Mouse (Mus musculus) lung, postnatal 10 days (tissue): ENCODE results near the gene Agpat3.
A peak's percentile ranks its signal among the peaks of the same experiment; 100 is the strongest.

Source experiments
- DNase-seq: peaks from one replicate; pipeline ENCODE4 v3.0.0; 2021

The Agpat3 gene

DNA sequence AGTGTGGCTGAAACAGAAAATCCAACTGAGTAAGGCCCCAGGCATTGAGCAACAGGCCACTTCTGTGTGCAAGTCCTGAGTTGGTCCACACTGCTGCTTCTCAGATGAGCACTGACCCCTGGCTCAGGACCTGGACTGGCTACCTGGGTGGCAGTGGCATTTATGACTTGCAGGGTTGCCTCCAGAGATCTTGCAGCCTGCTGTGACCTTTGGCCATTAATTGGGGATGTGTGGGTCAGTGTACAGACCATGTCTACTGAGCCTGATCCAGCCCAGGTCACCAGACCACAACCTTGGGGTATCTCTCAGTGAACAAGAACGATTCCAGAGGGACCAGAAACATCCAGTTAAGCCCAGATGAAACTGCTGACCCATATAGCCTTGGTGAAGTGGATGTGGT, 58.7 kb downstream of the Agpat3 start:
- no peak for DNase-seq

DNA sequence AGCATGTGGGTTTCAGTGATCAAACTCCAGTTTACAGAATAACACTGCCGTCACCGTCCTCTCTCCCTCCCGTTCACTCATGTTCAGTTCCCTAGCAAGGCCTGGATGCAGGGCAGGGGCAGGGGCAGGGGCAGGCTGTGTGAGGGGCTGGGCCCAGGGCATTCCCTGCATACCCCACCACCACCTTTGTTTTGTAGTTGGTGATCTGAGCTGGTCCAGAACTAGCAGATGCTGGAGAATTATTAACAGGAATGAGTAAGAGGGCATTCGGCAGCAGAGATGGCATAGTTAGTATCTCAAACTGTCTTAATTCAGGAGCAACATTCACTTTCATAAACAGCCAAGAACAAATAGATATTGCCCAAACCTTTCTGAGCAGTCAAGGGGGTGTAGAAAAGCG, 59.9 kb downstream of the Agpat3 start:
- no peak for DNase-seq

GRCm38 (mm10) chr10:78290730-78291535, 61.4 kb downstream of the Agpat3 start:
- DNase-seq = no peak

DNA sequence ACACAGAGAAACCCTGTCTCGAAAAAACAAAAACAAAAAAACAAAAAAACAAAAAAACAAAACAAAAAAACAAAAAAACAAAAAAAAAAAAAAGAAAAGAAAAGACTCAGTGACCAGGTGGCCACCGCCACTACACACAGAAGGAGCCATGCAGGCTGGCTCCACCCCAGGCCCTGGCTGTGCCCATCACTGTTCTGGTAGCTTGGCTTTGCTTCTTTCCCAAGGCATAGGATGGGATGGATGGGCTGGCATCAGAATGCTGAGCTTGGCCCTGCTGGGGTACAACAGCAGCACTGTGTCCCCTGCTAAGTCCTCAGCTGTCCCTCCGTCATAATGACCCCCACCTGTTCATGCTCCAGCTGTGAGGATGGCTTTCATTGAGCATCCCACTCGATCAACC, 63.4 kb downstream of the Agpat3 start:
- no peak for DNase-seq

DNA sequence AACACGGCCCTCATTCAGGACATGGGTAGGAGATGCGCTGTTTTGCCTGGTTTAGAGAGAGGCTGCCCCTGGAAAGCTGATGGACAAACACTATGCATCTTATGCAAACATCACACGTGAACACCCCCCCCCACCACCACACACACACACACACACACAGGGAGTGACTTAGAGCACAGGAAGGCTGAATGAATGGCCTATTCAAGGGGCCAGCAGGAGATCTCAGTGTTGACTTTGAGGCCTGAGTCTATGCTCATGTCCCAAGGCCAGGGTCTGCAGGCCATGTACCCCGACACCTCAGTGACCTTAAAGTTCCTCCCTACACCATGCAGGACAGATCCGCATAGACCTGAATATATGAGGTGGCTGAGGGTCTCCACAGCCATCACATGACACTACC, 64.2 kb downstream of the Agpat3 start:
- no peak for DNase-seq

DNA sequence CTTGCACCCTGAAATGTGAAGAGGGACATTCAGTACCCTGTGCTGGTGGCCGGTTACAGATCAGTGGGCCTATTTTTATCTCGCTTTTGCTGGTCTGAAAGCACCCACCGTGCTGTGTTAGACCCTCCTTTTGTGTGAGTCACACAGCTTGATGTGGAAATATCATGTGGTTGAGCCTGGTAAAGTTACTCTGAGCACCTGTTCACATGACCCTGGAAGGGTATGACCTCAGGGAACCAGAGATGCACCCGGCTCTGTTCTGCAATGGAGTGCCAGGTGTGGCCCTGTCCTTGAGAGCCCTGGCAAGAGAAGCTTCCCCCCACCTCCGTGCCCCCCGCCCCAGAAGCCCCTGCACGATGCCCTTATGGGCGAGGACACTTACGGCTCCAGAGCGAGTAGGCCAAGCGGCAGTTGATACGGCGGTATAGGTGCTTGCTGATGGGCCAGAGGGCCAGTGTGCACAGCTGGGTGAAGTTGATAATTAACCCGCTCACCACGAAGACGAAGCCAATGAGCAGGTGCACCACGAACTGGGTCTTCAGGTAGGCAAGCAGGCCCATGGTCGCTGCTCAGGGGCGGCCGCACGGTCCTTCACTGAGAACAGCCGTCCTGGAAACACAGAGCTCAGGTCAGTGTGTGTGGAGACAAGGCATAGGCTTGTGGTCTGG, 64.7 kb downstream of the Agpat3 start:
- DNase-seq = no peak

DNA sequence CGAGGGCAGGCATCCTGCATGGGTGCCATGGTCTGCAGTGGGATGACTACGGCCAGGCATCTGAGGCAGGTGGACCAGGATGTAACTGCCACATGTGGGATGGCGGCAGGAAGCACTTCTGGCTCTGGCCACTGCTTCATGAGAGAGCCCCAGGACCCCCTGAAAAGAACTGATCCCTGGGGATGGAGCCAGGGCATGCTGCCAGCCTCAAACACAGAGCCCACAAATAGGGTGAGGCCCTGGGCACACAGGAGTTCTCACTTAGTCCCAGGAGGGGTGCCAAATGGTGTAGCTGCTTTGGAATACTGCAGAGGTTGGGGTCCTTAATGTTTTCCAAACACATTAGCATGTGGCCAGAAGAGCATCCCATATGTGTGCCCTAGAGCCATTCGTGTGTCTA, 66.3 kb downstream of the Agpat3 start:
- no peak for DNase-seq

DNA sequence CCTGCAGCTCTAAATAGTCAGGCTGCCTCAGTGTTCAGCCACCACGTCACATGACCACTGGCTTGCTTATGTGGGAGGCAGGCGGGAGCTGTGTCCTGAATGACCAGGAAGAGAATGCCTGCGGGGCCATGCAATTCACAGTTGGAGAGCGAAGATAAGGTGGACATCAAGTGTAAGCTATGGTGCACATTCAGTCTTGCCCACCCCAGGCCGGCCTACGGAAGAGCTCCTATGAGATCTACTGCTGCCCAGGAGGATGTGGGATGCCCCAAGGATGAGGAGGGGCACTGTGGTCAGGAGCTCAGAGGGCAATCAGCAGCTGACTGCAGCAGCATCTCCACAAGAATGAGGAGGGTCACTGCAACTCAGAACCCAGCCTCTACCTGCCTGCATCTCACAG, 66.9 kb downstream of the Agpat3 start:
- no peak for DNase-seq

DNA sequence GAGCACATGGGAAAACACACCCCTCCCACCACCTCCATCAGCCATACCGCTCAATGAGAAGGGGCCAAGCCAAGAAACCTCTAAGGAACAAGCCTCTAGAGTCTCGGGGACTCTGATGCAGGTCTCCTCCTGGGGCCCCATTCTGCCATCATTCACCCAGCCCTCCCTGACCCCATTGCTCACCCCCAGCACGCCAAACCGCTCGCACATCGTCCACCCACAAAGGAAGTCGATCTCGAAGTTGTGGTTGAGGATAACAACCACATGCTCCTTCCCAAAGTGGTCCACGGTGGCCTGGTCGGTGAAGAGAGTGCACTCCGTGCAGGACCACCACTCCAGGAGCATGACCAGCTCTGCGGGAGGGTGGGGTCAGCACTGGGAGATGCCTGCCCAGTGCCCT, 67.5 kb downstream of the Agpat3 start:
- no peak for DNase-seq

DNA sequence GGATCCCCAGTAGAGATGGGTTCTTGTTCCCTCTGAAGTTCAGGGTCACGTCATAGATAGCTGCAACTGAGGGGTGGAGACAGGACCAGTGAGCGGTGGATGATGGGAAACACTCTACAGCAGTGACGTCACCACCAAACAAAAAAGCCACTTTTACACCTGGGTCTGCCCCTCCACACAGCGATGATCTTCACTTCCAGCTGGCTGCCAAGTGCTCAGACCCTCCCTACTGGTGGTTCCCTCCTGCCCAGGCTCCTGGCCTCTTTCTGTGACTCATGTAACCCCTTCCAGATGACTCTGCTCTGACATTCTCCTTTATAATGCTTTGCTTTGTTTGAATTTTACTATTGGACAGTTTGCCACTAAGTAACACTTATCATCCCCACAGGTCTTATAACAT, 69.9 kb downstream of the Agpat3 start:
- DNase-seq = no peak

- no peak for DNase-seq
These were observed 71.8 kb downstream of the Agpat3 start for GRCm38 (mm10) chr10:78280486-78280885.

DNA sequence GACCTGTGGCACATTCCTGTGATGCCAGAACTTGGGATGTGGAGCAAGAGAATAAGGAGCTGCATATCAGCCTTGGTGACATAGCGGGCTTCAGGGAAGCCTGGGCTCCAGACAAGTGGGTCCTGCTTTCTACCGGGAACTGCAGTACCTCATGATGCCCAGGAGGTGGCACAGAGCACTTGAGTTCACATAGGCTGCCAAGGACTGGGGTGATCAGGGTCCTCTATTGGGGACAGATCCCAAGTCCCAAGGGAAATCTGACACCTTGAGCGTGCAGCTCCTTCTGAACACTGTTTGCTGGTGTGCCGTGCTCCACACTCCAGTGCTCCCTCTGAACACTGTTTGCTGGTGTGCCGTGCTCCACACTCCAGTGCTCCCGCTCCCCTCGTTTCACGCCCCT, 73.1 kb downstream of the Agpat3 start:
- peak; percentile 71 for DNase-seq

DNA sequence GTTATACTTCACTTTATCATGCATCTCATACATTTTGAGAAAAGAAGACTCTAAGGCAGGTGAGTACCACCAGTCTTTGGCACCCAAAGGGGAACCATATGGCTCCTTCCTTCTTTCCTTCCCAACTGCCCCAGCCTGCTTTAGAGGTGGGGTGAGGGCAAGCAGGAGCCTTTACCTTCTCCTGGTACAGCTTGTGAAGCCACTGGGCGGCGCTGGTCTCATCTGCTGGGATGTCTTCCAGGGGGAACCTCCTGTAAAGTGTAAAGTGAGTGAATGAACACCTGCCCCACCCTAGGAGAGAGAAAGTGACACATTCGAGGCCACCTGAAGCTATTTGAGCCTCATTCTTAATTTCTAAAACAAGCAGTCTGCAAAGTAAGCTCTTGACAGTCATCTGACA, 74.5 kb downstream of the Agpat3 start:
- DNase-seq = no peak

DNA sequence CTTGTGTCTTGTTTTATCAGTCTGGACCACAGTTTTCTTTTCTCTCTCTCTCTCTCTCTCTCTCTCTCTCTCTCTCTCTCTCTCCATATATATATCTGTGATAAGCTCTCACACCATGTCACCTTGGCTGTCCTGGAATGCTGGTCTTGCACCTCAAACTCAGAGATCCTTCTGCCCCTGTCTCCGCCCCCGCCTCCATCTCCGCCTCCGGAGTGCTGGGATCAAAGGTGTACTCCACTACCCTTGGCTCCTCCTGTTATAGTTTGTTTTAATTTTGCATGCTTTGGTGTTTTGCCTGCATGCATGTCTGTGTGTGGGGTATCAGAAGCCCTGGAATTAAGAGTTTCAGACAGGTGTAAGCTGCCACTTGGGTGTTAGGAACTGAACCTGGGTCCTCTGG, 76.0 kb downstream of the Agpat3 start:
- DNase-seq = no peak

DNA sequence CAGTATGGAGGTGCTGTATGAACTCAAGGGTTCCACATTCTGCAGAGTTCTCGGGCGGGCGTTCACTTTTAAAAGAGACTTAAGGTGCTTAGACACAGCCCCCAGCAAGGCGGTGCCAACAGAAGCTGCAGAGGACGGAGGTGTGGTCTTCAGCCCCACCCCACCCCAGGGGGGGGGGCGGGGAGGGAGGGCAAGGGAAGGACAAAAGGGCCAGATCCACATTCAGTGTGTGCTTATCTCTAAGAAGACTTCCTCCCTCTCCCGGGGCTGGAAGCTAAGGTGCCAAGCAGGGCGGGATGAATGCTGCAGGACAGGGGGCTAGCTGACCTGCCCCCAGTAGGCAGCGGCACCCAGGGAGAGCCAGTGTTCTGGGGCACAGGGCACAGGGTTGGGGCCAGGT, 79.4 kb downstream of the Agpat3 start:
- peak; percentile 26 for DNase-seq

DNA sequence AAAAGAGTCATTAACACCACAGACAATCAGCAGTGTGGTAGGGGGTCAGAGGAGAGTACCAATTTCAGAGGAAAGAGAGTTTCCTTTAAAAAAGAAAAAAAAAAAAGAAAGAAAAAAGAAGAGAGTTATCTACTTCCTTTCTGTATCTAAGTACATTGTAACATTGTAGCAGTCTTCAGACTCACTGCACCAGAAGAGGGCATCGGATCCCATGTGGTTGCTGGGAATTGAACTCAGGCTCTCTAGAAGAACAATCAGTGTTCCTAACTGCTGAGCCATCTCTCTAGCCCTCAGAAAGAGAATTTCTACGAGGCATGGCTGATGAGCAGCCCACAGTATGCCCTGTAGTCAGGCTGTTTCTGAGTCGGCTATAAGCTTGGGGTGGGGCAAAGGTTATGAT, 86.4 kb downstream of the Agpat3 start:
- no peak for DNase-seq

- no peak for DNase-seq
These were observed 87.6 kb downstream of the Agpat3 start for GRCm38 (mm10) chr10:78264735-78265134.

GRCm38 (mm10) chr10:78260916-78261650, 91.2 kb downstream of the Agpat3 start:
- DNase-seq = no peak

DNA sequence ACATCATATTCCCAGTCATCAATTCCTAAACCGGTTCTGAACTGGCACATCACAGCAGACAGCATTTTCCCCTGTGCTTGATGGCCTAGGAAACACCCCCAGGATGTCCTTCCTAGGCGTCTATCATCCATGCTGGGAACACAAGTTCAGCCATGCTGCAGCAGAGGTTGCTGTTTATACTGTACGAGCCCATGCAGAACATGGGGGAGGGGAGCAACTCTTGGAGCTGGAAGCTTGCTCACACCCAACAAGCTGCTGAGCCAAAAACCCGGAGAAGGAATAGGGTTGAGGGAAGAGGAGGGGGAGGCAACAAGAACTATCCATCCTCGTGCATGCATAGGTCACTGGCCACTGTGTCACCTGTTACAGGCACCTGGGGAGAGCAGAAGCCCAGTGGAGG, 92.0 kb downstream of the Agpat3 start:
- DNase-seq = peak; percentile 73

GRCm38 (mm10) chr10:78259702-78260101, 92.6 kb downstream of the Agpat3 start:
- no peak for DNase-seq

DNA sequence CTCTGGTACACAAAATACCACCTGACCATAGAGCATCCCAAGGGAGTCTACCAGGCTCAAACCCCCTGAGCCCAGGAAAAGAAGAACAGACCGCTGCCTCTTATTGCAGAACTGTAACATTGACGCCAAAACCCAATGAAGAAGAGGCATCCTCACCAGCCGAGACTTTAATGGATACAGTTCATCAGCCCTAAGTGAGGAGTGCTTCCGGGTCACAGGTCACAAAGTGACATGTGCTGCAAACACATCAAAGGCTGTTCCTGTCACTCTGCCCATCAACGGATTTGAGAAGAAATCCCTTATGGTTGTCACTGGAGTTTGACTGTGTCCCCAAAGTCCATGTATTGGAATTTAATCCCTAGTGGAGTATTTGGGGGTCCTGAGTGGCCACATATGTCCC, 93.1 kb downstream of the Agpat3 start:
- no peak for DNase-seq

GRCm38 (mm10) chr10:78258142-78258675, 94.1 kb downstream of the Agpat3 start:
- no peak for DNase-seq

- peak; percentile 58 for DNase-seq
These were observed 96.6 kb downstream of the Agpat3 start for GRCm38 (mm10) chr10:78255646-78256059.

DNA sequence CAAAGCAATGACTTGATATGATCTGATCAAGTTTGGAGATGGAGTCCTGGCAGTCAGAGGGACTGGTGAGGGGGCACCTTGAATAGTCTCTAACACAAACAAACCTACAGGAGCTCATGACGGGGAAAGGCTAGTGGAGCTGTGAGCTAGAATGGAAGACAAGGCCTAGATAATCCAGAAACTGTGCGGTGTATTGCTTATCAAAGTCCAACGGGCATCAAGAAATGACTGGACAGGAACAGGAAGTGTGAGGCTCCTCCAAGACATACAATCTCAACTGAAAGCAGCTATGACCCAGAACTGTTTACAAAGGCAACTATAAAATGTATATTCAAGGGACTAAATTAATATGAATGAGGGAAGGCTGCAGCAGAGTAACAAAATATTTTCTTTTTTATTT, 105.1 kb downstream of the Agpat3 start:
- no peak for DNase-seq
